Mouse (Mus musculus): ENCODE data around the gene Col25a1.

Col25a1 gene

DNA sequence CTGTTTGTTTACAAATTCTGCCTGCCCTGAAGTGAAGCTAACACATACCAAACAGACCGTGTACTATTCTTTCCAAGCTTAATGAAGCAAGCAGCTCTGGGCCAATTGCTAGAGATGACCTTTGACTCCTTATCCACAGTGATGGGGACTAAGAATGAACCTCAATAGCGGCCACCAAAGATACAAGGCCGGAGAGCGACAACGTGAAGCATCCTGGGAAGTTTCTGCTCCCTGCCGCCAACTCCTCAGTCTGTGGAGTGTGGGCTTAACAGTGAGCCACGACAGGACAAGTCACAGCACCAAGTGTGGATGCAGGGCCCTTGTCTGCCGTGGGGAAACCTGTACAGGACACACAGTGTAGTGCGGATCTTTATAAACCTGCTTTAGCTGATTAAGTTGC lies 247.3 kb downstream of the Col25a1 start:
- peak; percentile 45 for DNase-seq (ENCODE audit: low spot score)

DNA sequence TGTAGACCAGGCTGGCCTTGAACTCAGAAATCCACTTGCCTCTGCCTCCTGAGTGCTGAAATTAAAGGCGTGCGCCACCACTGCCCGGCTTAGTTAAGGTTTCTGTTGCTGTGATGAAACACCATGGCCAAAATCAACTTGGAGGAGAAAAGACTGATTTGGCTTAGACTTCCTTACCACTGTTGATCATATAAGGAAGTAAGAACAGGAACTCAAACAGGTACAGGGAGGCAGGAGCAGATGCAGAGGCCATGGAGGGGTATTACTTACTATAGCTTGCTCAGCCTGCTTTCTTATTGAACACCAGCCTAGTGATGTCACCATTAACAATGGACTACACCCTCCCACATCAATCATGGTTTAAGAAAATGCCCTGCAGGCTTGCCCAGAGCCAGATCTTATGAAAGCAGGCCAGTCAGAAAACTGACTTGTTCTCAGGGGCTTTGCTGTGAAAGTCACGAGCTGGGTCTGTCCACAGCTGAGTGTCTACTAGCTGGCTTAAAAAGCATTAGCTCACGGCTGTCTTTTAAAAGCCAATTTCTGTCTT lies 249.1 kb downstream of the Col25a1 start:
- no peak for DNase-seq (ENCODE audit: low spot score)

DNA sequence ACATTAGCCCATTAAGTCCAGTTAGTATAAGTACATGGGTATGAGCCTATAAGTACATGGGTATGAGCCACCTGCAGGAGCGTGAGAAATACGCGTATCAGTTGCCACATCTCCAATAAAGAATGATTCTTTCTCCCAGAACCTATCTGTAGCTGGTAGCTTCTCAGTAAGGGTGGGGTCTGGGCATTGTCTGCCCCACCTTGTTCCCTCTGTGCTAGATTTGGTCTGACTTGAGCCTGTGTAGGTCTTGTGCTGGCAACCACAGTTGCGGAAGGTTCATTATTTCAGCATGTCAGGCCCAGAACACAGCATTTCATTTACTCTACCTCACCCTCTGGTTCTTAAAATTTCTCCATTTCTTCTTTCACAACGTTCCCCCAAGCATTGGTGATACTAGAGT lies 250.4 kb downstream of the Col25a1 start:
- DNase-seq (ENCODE audit: low spot score), result no peak

DNA sequence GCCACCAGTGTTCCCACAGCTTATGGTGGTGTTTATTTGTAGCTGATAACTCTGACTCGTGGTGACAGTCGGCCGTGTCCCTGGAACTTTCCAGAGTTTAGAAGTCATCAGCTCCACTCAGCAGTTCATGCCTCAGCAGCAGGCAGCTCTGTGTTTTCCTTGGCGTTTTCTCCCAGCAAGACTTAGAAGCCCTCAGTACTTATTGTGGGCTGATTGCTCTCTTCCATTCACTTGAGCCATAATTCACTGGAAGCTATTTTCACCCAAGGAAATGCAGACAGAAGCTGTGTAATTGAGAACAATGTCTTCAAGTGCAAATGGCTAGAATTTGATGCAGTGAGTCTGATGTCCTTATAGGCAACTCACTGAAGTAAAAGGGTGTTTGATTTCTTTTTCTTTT lies 254.6 kb downstream of the Col25a1 start:
- peak; percentile 19 for DNase-seq (ENCODE audit: low spot score)

DNA sequence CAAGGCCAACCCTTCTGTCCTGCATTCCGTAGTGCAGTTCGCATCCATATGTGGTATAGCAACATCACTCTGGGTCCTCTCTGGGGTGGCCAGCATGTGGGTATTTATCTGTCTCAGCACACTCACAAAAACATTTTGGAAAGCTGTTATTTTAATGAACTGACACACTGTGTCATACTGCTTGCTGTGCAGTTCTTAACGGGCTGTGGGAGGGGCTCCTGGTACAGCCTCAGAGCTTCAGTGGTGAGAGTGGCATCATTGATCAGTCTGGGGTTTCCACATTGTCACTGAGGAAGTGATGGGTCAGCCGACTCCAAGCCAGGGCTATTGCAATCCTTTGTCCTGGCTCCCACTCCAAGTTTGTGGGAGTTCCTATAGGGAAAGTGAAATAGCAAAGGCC lies 255.9 kb downstream of the Col25a1 start:
- no peak for DNase-seq (ENCODE audit: low spot score)

DNA sequence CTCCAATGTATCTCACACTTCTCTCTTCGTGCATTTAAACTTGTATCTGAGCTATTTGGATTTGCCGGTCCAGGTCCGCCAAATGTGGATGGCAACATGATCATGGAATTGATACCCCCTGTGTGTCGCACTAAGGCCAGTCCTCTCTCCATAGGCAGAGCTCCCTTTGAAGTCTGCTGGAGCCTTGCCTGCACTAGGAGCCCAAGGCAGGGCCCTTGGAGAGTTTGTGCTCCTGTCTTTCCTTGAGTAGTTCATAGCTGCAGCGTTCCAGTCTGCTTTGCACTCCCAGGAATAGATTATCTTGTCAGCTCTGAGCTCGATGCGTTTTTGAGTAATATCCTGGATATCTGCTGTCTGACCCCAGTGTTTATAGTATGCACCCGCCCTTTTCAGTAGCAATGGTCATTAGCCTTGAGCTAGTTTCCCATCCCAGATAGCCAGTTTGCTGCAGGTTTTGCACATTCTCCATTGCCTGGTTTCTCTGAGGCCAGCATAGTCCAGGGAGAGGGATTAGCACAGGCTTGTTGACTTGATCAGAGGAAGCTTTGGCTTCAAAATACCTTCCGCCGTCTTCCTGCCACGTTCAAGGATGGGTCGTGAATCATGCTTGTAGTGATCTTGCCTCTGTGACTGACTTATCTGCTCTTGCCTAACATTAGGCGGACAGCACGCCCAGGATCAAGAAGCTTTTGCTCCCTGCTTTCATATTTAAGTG lies 258.1 kb downstream of the Col25a1 start:
- DNase-seq (ENCODE audit: low spot score), result no peak

DNA sequence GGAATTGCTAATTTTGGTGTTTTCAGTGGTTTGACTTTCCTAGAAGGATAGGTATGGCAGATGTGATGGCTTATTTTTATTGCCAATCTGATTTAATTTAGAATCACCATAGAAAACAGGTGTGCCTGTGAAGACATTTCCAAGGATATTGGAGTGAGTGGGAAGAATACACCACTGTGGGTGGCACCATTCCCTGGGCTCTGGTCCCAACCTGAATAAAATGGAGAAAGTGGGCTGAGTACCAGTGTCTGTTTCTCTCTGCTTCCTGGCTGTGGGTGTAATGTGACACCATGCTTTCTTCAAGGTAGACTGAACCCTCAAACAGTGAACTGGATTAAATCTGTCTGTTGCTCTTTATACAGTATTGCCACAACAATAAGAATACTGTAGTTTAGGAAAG lies 265.3 kb downstream of the Col25a1 start:
- DNase-seq (ENCODE audit: low spot score), result no peak

DNA sequence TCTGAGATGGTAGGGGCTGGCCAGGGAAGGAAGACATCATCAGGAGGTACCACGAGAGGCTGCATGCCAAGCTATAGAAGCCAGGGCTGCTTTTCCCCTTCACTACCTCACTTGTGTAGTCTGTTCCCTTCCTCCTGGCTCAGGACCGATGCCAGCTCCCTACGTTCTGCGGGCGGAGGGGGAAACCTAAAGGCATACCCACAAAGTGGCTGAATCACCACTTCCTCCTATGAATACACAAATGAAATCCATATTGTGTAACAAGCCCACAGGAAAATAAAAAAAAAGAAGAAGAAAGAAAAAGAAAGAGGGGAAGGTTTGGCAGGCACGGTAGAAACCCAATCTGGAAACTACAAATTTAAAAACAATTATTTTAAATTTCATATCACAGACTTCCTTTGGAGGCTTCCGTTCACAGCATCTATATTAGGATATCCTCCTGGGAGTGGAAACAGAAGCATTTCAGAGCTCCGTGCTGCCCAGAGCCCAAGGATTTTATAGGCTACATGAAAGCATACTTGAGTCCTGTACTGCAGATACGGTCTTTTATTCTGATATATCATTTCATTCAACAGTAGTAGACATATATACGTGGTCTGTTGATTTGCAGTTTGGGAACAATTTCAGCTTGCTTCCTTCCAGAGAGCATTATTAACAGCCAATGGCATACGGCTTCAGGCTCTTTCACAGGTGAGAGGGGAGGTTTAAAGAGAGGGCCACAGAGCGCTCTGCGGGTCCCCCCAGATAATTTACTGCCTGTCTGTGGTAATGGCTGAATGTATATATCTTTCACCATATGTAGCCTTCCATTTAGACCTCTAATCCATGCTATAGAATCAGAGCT lies 269.6 kb downstream of the Col25a1 start:
- DNase-seq (ENCODE audit: low spot score), result no peak

DNA sequence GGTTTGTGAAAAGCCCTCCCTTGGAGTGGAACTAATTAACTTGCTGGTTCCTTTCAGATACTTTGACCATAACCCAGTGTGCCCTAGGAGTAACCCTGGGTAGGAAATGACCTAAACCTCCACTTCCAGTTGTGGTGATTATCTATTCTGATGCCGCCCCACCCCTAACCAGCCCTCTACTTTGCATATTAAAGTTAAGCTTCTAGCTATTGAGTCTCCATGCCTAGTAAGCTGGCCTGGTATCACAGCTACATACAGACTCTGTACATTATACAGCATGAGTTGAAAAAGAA lies 270.2 kb downstream of the Col25a1 start:
- DNase-seq (ENCODE audit: low spot score), result peak; percentile 36

DNA sequence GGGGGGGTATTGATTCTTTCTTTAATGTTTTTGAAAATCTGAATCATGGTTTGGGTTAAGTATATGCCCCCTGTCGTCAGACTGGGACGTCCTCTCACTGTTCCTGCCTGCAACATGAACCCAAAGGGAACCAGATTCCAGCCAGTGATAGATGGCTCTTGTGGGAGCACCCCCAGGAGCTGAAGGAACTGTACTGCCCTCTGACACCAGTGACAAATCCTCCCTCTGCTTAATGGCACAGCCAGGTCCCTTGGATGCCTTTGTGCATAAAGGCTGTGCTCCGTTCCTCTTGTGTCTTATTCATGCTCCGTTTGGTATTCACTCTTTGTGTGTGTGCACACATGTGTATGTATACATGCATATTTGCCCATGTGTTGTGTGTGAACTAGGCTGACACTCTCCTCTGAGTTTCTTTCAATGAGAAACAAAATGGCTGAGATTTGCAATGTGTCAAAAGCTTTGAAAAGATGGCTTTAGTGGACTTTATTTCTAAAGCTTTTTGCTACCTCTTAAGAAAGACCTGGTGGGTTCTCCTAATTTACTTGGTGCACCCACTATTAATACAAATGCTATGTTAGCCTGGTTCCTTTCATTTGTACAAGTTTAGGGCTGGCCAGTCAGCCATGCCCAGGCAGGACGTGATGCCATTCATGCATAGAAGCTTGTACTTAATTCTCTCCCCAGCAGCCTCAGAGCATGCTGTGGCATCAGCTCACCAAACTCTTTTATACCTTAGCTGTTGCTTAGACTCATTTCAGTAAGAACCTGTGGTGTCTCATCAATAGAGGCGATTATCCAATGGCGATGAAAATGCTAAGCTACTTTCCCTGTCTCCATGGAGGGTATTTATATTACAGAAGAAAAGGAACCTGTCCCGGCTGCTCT lies 273.5 kb downstream of the Col25a1 start:
- DNase-seq (ENCODE audit: low spot score), result peak; percentile 7

DNA sequence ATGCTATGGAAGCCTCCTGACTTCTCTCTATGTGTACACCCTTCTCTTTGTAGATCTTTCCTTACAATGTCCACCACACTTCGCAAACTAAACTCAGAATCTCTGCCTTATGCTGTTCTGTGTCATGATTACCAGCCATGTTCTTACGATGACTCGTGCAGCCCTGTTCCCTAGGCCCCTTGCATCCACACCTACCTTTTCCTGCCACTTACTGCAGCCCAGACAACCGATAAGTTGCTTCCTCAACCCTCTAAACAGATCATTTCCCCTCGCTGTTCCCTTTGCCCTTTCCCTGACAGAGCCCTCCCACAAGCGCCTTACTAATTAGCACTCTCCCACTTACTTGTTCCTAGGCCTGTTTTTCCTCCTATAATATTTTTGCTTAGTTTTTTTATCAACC lies 275.9 kb downstream of the Col25a1 start:
- DNase-seq (ENCODE audit: low spot score), result no peak

DNA sequence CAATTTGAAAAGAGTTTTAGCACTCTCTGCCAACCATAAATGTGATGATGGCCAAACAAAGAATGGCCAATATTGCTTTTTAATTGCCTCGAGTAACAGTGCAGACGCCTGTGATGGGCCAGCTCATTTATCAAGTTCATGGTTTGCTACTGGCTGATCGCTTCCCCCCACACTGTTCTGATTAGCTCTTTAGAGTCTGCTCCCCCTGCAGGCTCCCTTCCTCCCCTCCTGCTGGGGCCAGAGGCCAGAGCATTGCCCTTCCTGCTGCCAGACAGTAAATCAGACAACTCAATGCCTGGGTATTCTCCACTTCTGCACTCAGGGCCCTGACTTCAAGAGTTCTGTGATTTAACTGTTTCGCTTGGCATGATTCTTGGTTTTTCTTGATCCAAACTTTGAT lies 281.9 kb downstream of the Col25a1 start:
- DNase-seq (ENCODE audit: low spot score), result peak; percentile 77

DNA sequence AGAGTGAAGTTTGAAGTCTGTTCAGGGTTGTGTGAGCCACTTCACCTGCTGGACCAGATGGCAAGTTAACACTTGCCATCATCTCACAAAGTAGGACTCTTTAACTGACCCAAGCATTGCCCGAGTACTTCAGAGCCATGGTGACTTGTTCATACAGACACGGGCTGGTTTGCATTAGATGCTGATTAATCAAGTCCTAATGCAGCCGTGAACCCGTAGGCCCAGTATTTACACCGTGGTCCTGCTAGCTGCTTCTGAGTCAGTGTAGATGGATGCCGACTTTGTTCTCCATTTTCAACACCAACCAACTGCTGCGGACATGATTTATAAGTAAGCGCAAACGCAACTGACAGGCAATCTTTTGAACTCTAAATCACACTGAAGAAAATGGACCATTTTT lies 287.6 kb downstream of the Col25a1 start:
- DNase-seq (ENCODE audit: low spot score), result peak; percentile 11

DNA sequence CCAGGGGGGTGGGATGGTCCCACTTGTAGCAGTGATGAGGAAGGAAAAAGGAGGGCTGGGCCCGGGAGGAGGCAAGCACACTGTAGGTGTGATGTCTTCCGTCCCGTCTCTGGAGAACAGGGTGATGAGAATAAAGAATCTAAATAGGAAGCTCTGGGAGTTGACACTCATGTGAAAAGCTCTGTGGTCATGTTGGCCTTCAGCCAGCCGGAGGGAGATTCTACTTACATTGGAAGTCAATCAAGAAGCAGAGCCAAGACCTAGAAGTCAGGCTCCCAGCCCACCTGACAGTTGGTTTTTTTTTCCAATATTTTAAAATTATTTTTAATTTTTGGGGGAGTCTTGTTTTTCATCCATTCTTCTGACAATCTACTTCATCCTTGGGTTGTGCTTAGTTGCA lies 297.5 kb downstream of the Col25a1 start:
- no peak for DNase-seq (ENCODE audit: low spot score)

DNA sequence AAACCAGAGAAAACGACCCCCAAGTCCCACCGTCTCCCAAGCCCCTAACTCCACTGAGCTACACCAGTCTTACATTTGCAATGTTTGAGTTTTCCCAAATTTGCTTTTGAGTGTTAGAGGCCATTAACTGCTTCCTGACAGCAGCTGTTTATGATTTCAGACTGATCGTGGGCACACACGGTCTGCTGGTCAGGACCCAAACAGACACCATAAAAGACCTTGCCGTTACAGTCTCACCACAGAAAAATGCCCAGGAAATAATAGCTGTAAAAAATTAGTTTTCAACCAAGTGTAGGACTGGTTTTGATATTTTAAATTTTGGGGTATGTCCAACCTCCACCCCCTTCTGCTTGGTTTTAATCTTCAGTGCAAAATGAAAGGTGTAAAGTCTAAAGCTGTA lies 298.8 kb downstream of the Col25a1 start:
- DNase-seq (ENCODE audit: low spot score), result no peak

DNA sequence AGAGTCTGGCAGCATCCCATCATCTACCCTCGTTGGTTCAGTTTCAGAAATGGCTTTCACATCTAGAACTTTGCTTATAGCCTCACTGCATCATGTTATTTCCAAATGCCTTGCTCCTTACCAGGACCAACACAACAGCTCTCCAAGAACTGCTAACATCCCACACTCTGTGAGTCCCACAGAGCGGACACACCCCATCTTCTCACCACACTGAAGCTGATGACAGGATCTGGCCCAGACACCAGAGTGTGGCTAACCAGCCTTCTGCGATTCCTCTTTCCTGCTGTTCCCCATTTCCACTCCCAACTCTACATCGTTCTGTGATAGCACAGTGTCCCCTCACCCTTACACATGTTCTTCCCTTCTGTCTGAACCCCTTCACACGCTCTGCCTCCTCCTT lies 301.5 kb downstream of the Col25a1 start:
- no peak for DNase-seq (ENCODE audit: low spot score)

DNA sequence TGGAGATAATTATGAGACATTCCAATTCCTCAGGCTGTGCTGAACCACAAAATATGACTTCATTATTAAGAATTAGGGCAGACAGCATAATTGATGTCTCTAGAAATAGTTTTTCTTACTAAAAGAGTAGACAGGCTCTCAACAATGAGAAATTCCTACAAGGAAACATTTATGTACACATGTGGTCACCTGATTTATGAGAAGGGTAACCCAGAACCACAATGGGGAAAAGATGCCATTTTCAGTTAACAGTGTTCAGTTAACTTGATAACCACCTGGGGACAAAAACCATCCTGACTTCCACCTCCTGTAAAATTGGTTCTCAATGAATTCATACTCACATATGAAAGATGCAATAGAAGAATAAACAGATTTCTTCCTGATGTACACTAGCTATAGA lies 305.7 kb downstream of the Col25a1 start:
- DNase-seq (ENCODE audit: low spot score), result no peak

DNA sequence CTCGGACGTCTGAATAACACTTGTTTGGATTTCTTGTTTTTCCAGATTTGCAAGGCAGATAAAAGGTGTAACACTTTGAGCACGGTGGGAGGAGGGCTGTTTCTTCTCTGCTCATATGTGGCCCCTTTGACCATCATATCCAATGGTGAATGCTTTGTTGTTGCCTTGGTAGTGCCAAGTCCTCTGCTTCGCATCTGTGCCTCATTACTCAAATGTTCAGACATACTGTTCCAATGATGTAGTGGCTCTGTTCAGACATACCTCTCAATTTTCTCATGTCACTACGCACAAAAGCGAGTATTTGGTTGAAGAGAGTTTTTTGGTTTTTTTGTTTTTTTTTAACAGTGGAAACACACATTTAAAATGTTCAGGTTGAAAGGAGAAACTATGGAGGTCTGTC lies 308.5 kb downstream of the Col25a1 start:
- DNase-seq (ENCODE audit: low spot score), result no peak

DNA sequence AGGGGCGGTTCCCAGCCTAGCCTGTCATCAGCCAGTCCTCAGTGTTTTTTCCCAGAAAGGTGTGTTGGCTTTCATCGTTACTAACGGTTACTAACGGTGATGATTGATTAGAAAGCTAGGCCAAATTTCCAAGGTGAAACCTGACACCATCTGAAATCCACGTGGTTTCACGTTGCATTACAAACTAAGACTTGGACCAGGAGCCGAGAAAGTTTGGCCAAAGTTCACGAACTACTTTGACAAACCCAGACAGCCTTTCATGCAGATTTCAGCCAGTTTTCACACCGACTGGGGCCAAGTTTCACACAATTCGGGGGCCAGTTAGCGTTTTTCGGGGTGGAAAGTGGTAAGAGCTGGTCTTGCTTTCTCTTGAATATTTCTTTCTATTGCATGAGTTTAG lies 309.4 kb downstream of the Col25a1 start:
- peak; percentile 23 for DNase-seq (ENCODE audit: low spot score)

DNA sequence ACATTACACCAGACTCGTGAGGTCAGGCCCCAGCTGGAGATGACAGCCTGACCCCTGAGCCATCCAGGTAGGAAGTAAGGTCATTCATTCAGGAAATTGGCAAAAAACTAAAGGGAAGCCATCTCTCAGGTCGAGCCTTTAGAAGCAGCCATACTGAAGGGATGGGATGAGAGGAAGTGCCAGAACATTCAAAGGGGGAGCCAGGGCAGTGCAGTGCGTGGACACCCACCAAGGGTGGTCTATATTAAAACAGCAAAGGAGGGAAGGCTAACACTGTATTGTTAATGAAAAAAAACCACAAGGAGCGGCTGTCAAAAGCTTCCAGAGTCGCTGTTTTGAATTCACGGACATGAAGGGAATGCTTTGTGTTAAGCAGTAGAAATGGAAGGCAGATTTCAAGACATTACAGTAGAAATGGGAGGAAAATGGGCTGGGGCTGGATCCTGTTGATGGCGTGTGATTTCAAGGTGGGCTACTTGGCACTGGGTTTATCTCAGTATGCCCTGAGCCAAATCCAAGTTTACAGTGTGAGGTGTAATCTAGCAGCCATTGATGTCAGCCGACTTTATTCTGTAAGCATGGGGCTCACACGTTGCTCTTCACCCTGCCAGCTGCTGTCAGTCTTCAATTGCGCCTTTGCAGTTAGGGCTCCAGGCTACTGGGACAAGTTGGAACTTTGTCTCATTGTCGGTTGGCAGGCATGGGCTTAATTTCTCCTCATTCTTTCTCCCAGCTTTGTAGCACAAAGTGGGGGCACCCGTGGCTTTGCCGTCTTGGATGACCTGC lies 312.7 kb downstream of the Col25a1 start:
- DNase-seq (ENCODE audit: low spot score), result no peak

DNA sequence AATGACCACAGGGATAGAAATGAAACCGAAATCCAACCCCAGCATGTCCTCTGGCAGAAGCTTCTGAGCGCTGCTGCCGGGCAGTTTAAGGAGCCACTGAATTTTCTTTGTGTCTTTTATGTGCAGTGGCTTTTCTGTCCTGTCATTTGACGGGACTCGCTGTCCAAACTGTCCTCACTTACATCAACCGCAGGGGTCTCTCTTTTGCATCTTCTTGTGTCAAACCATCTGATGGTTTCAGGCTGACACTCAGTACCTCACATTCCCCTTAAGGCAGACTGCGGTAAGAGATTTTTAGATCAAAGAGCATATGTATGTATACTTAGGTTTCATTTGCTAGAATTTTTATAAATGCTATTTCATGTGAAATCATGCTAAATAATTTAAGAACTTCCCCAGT lies 318.6 kb downstream of the Col25a1 start:
- no peak for DNase-seq (ENCODE audit: low spot score)

DNA sequence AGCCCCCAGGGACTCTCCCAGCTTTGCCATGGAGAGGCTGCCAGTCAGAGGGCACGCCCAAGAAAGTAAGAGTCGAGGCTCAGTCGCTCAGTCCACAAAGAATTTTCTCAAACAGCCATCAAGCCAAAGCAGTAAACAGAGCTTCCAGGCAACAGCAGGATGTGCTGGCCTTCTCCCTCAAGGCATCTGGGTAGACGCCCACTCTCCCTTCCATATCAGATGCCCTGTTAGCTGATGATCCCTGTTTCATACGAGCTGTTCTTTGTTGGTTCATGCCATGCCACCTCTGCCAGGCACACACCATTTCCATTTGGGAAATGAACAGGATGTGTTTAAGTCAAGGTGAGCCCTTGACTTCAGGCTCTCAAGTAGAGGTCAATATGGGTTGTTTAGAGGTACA lies 334.1 kb downstream of the Col25a1 start:
- DNase-seq (ENCODE audit: low spot score), result no peak

Data from embryo, embryonic 10 days (tissue).